Mouse (Mus musculus): ENCODE data around the gene Espl1.

Espl1 gene

DNA sequence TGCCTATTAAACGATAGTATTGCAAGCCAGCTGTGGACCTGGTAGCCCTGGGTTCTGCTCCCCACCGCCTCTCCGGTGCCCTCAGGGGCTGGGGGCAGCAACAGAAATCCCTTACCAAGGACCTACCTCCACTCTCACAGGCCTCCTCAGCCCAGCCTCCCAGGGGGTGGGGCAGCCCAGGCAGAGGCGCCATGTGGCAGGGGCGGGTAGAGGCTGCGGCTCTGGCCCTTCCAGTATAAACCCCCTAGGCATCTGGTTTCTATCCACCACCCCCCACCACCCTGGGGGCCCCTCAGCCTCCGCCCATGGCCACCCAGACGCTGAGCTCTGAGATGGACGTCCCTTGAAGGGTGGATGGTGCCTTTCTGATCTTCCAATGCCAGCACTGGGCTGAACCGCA lies 74.7 kb downstream of the Espl1 start:
- TF ChIP-seq GATA4 (IDR thresholded peaks at IDR 0.05; ENCODE audit: insufficient replicate concordance, low read length), result no peak

Data from liver, adult (tissue).